In genomic region chr13:24724395-24724759, GRCm38 (mm10) we compare ENCODE assay signal across 35 mouse cellular contexts. TPM values are rescaled to one million over a fixed set of nuclear protein-coding genes. Genes with fewer than 3 reads are reported as not detected.
DNase-seq lines count a peak whose midpoint lies in the region; ATAC-seq and TF ChIP-seq lines count a peak whose summit lies in the region.
"Had no signal": no experiment of that assay in that cellular context is flagged by ENCODE, and none has a peak within 500 bp of the region (broad histone marks: within the 10 kb centered on the region; RNA-seq: fewer than 3 reads in every experiment).

No protein-coding gene starts in this region.

- no peak for DNase-seq in hindbrain, embryonic 11.5 days (ENCODE audit: low spot score)
- no peak for DNase-seq in layer of hippocampus, adult 2 months (ENCODE audit: low spot score in 2 of 2)
- DNase-seq in layer of hippocampus, postnatal 14 days (ENCODE audit: low spot score in 2 of 2): no peak
- peak; percentile 16 for DNase-seq in embryonic facial prominence, embryonic 10.5 days (ENCODE audit: low spot score)
- DNase-seq in adrenal gland, postnatal 25 days: no peak
- DNase-seq: adrenal gland, adult 8-10 months; B cell, adult 2 months; cerebellum, adult 8-10 months; cerebellum, postnatal 36 days; gastrocnemius, postnatal 25 days; heart, adult 18-20 months; heart, postnatal 14 days; layer of hippocampus, adult 9-11 months; lung, postnatal 4 days; thymus, adult 2 months; thymus, postnatal 4 days had no signal

- H3K27ac ChIP-seq in hindbrain, embryonic 15.5 days (replicated peaks): no peak overlapping the region
- no peak overlapping the region for H3K27ac ChIP-seq in hindbrain, embryonic 11.5 days (ENCODE audit: low read depth, low read length)
- H3K27ac ChIP-seq in layer of hippocampus, adult 2 months: peak overlapping the region; percentile 53; the same call in 1 of the 2 replicates
- H3K27ac ChIP-seq in embryonic facial prominence, embryonic 10.5 days (replicated peaks): no peak overlapping the region
- H3K27ac ChIP-seq in limb, embryonic 13.5 days: no peak overlapping the region
- H3K27ac ChIP-seq: heart, embryonic 13.5 days; hindbrain, embryonic 14.5 days; left cerebral cortex, adult 2 months; midbrain, embryonic 10.5 days had no signal

- WGBS in hindbrain, embryonic 15.5 days: 51% methylated on average over 4 of the region's 4 CpGs
- 44% methylated on average over 4 of the region's 4 CpGs for WGBS in hindbrain, embryonic 11.5 days
- WGBS in embryonic facial prominence, embryonic 10.5 days: 59% methylated on average over 4 of the region's 4 CpGs
- WGBS in limb, embryonic 13.5 days: 55% methylated on average over 4 of the region's 4 CpGs

- 0 out of 2 replicates have a peak overlapping the region, but pooled peaks have one; percentile 3 for H3K4me2 ChIP-seq in hindbrain, embryonic 15.5 days
- H3K4me2 ChIP-seq in hindbrain, embryonic 11.5 days (replicated peaks; ENCODE audit: low read depth, low read length): no peak overlapping the region
- H3K4me2 ChIP-seq in limb, embryonic 13.5 days (replicated peaks): peak overlapping the region; percentile 28; the same call in 1 of the 2 replicates
- H3K4me2 ChIP-seq: heart, embryonic 13.5 days; hindbrain, embryonic 14.5 days had no signal

- no peak for TF ChIP-seq CTCF in layer of hippocampus, adult 2 months (conservative IDR thresholded peaks at IDR 0.05)

- no peaks in the 10 kb centered on the region for H3K9me3 ChIP-seq in hindbrain, embryonic 15.5 days
- H3K9me3 ChIP-seq in hindbrain, embryonic 11.5 days (ENCODE audit: control insufficient read depth, low read length): no peaks in the 10 kb centered on the region
- H3K9me3 ChIP-seq in embryonic facial prominence, embryonic 10.5 days: no peaks in the 10 kb centered on the region
- no peaks in the 10 kb centered on the region for H3K9me3 ChIP-seq in limb, embryonic 13.5 days
- H3K9me3 ChIP-seq: G1E; heart, embryonic 13.5 days; midbrain, embryonic 10.5 days had no signal

- H3K36me3 ChIP-seq in hindbrain, embryonic 15.5 days: peaks cover 22% of the 10 kb centered on the region
- H3K36me3 ChIP-seq in hindbrain, embryonic 11.5 days (ENCODE audit: control insufficient read depth, insufficient read depth, low read length): no peaks in the 10 kb centered on the region
- no peaks in the 10 kb centered on the region for H3K36me3 ChIP-seq in embryonic facial prominence, embryonic 10.5 days (replicated peaks)
- H3K36me3 ChIP-seq in limb, embryonic 13.5 days: no peaks in the 10 kb centered on the region
- H3K36me3 ChIP-seq: G1E; midbrain, embryonic 10.5 days had no signal

- no peak for ATAC-seq in hindbrain, embryonic 15.5 days (ENCODE audit: low FRiP score, low read depth)
- no peak for ATAC-seq in hindbrain, embryonic 11.5 days (ENCODE audit: low FRiP score)
- ATAC-seq in limb, embryonic 13.5 days (ENCODE audit: low FRiP score, low read depth): no peak
- ATAC-seq: activated CD4-positive, CD25-positive, alpha-beta regulatory T cell, adult 4 months; intestine, postnatal 0 days; midbrain, embryonic 16.5 days had no signal

- no peaks in the 10 kb centered on the region for H3K4me1 ChIP-seq in hindbrain, embryonic 15.5 days (replicated peaks)
- H3K4me1 ChIP-seq in hindbrain, embryonic 11.5 days (replicated peaks; ENCODE audit: control insufficient read depth, insufficient read depth, low read length): no peaks in the 10 kb centered on the region
- H3K4me1 ChIP-seq in embryonic facial prominence, embryonic 10.5 days: peaks cover 15% of the 10 kb centered on the region
- H3K4me1 ChIP-seq in limb, embryonic 13.5 days: peaks cover 13% of the 10 kb centered on the region
- H3K4me1 ChIP-seq: heart, embryonic 13.5 days had no signal

- no peak overlapping the region for H3K9ac ChIP-seq in hindbrain, embryonic 15.5 days
- H3K9ac ChIP-seq in hindbrain, embryonic 11.5 days (ENCODE audit: low read depth, low read length): no peak overlapping the region
- no peak overlapping the region for H3K9ac ChIP-seq in limb, embryonic 13.5 days
- H3K9ac ChIP-seq: heart, embryonic 13.5 days; hindbrain, embryonic 14.5 days had no signal

- H3K4me3 ChIP-seq in hindbrain, embryonic 15.5 days: no peak overlapping the region
- H3K4me3 ChIP-seq in hindbrain, embryonic 11.5 days (ENCODE audit: low read depth, low read length): no peak overlapping the region
- no peak overlapping the region; the same call in 1 of the 2 replicates for H3K4me3 ChIP-seq in layer of hippocampus, adult 2 months
- no peak overlapping the region for H3K4me3 ChIP-seq in embryonic facial prominence, embryonic 10.5 days
- H3K4me3 ChIP-seq in limb, embryonic 13.5 days: no peak overlapping the region
- H3K4me3 ChIP-seq: heart, embryonic 13.5 days; left cerebral cortex, adult 2 months; midbrain, embryonic 10.5 days; myocyte had no signal

- H3K27me3 ChIP-seq in hindbrain, embryonic 15.5 days: no peaks in the 10 kb centered on the region
- no peaks in the 10 kb centered on the region for H3K27me3 ChIP-seq in hindbrain, embryonic 11.5 days (ENCODE audit: control insufficient read depth, insufficient read depth, low read length)
- H3K27me3 ChIP-seq in embryonic facial prominence, embryonic 10.5 days (replicated peaks; ENCODE audit: low read depth, poor library complexity, severe bottlenecking): no peaks in the 10 kb centered on the region
- no peaks in the 10 kb centered on the region for H3K27me3 ChIP-seq in limb, embryonic 13.5 days
- H3K27me3 ChIP-seq: CH12.LX; heart, embryonic 13.5 days had no signal

RNA-seq across cellular contexts. Expression of gene Armh2, which starts 16.7 kb away (rescaled TPM):
- not detected in 2 replicates for polyA plus RNA-seq in hindbrain, embryonic 15.5 days (2015; fragmentation: Nextera tagmentation; extraction: Ambion mirVana)
- not detected in 2 replicates for polyA plus RNA-seq in hindbrain, embryonic 11.5 days (2014; fragmentation: Nextera tagmentation; extraction: Ambion mirVana)
- not detected for total RNA-seq in layer of hippocampus, adult 2 months (2021)
- total RNA-seq in layer of hippocampus, postnatal 14 days (2021): not detected
- 0.17 TPM in 1 of 2 replicates, not detected in the other for polyA plus RNA-seq in embryonic facial prominence, embryonic 10.5 days (2016; fragmentation: Nextera tagmentation; extraction: Ambion mirVana)
- polyA plus RNA-seq in limb, embryonic 13.5 days (2015; fragmentation: Nextera tagmentation; extraction: Ambion mirVana): not detected in 2 replicates
- total RNA-seq in adrenal gland, postnatal 25 days (2021): not detected in 2 replicates
- total RNA-seq: adrenal gland, adult 8-10 months; CH12.LX; gastrocnemius, postnatal 25 days; heart, adult 18-20 months; heart, postnatal 14 days; left cerebral cortex, adult 2 months; left cerebral cortex, postnatal 36 days; liver, adult 2 months had no signal
- polyA plus RNA-seq: activated CD4-positive, CD25-positive, alpha-beta regulatory T cell, adult 4 months; G1E; heart, embryonic 13.5 days; hindbrain, embryonic 14.5 days; intestine, postnatal 0 days; liver, adult 2 months; liver, embryonic 16.5 days; lung, embryonic 16.5 days; midbrain, embryonic 10.5 days; midbrain, embryonic 16.5 days; neural tube, embryonic 14.5 days; small intestine, adult 2 months; stomach, embryonic 16.5 days; thymus, adult 2 months had no signal

RNA-seq across cellular contexts. Expression of gene Gmnn, which starts 37.3 kb away (rescaled TPM):
- 23.2 and 26.0 TPM in 2 replicates for polyA plus RNA-seq in hindbrain, embryonic 15.5 days (2015; fragmentation: Nextera tagmentation; extraction: Ambion mirVana)
- polyA plus RNA-seq in hindbrain, embryonic 11.5 days (2014; fragmentation: Nextera tagmentation; extraction: Ambion mirVana): 126 and 128 TPM in 2 replicates
- 1 to 10 TPM; 2.3 to 2.9 TPM for total RNA-seq in layer of hippocampus, adult 2 months (2021)
- 1 to 10 TPM; 2.3 to 2.4 TPM for total RNA-seq in layer of hippocampus, postnatal 14 days (2021)
- polyA plus RNA-seq in embryonic facial prominence, embryonic 10.5 days (2016; fragmentation: Nextera tagmentation; extraction: Ambion mirVana): 177 and 178 TPM in 2 replicates
- polyA plus RNA-seq in limb, embryonic 13.5 days (2015; fragmentation: Nextera tagmentation; extraction: Ambion mirVana): 97.9 and 101 TPM in 2 replicates
- total RNA-seq in adrenal gland, postnatal 25 days (2021): 12.5 and 14.5 TPM in 2 replicates
